Mouse (Mus musculus) cortical plate, adult 2 months (tissue): Measurements from ENCODE around the gene Cacna1g.

ENCODE experiments used
- CTCF ChIP-seq: fragments of 200-500 bp; IDR thresholded peaks from 2 replicates; pipeline ENCODE4 v1.5.1; 2011; ENCODE audit warnings: mild to moderate bottlenecking, control low read depth, low read length; ENCODE audit not compliant: insufficient read depth; ENCODE audit errors: extremely low read depth
- POLR2A ChIP-seq: fragments of 200-500 bp; IDR thresholded peaks from 2 replicates; pipeline ENCODE4 v1.6.1; 2011; ENCODE audit warnings: mild to moderate bottlenecking, low read length, control low read depth; ENCODE audit not compliant: insufficient read depth; ENCODE audit errors: extremely low read depth

DNA sequence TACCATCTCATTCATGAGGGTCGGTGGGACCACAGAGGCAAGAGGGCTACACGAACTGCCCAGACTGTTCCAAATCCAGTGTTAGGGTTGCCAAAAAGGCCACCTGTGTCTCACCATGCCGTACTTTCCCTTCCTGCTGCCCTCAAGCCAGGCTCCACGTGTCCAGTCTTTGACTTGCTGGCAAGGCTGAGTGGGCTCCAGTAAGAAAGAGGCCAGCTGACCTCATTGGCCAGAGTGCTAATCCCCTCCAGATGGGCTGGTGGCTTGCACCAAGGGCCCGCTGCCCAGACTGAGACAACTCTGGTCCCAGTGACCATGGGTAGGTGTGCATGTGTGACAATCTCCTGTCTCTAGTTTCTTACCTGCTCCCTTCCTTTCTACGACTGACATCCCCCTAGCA, 3.7 kb upstream of the Cacna1g start:
- TF ChIP-seq POLR2A = no peak
- TF ChIP-seq CTCF = no peak
